In genomic region chr14:121166038-121166436, GRCm38 (mm10) we compare ENCODE assay signal across 27 mouse cellular contexts.
DNase-seq lines count a peak whose midpoint lies in the region; ATAC-seq lines count a peak whose summit lies in the region.
"Had no signal": no experiment of that assay in that cellular context is flagged by ENCODE, and none has a peak within 500 bp of the region (broad histone marks: within the 10 kb centered on the region; RNA-seq: fewer than 3 reads in every experiment).

No protein-coding gene starts in this region.

- no peak overlapping the region for H3K4me3 ChIP-seq in forebrain, embryonic 15.5 days
- no peak overlapping the region for H3K4me3 ChIP-seq in forebrain, embryonic 12.5 days (replicated peaks)
- no peak overlapping the region for H3K4me3 ChIP-seq in heart, embryonic 14.5 days (ENCODE audit: control insufficient read depth in 1 of 2, insufficient read depth in 1 of 2, low read depth in 1 of 2, low read length in 2 of 2)
- H3K4me3 ChIP-seq in hindbrain, embryonic 15.5 days = no peak overlapping the region
- no peak overlapping the region for H3K4me3 ChIP-seq in hindbrain, embryonic 11.5 days (ENCODE audit: low read depth, low read length)
- H3K4me3 ChIP-seq: erythroblast, embryonic 14.5 days; hindbrain, embryonic 12.5 days; kidney, embryonic 15.5 days; limb, embryonic 10.5 days; limb, embryonic 15.5 days; liver, embryonic 13.5 days had no signal

- DNase-seq in heart, postnatal 14 days = no peak
- no peak for DNase-seq in hindbrain, embryonic 11.5 days (ENCODE audit: low spot score)
- DNase-seq in urinary bladder, postnatal 14 days (ENCODE audit: low spot score) = peak; percentile 51
- no peak for DNase-seq in urinary bladder, postnatal 25 days (ENCODE audit: low spot score)
- DNase-seq: adrenal gland, adult 2 months; adrenal gland, postnatal 36 days; gastrocnemius, postnatal 10 days; kidney, adult 18-20 months; kidney, postnatal 25 days; liver, embryonic 13.5 days; lung, adult 18-20 months; lung, postnatal 14 days; midbrain, embryonic 14.5 days; retina, postnatal 1 day; right cerebral cortex, postnatal 14 days; thymus, postnatal 4 days had no signal

- peaks cover 22% of the 10 kb centered on the region for H3K4me1 ChIP-seq in forebrain, embryonic 15.5 days
- H3K4me1 ChIP-seq in forebrain, embryonic 12.5 days = peaks cover 7% of the 10 kb centered on the region
- peaks cover 5 to 30% of the 10 kb centered on the region in 2 experiments; a peak in 3 of 4 replicates for H3K4me1 ChIP-seq in heart, embryonic 14.5 days (ENCODE audit: control insufficient read depth in 2 of 2, insufficient read depth in 2 of 2, low read length in 2 of 2)
- peaks cover 15% of the 10 kb centered on the region; the same call in 1 of the 2 replicates for H3K4me1 ChIP-seq in hindbrain, embryonic 15.5 days (replicated peaks)
- no peaks in the 10 kb centered on the region for H3K4me1 ChIP-seq in hindbrain, embryonic 11.5 days (replicated peaks; ENCODE audit: control insufficient read depth, insufficient read depth, low read length)

- H3K27ac ChIP-seq in forebrain, embryonic 15.5 days (replicated peaks) = peak overlapping the region; percentile 20; the same call in 1 of the 2 replicates
- no peak overlapping the region for H3K27ac ChIP-seq in forebrain, embryonic 12.5 days
- H3K27ac ChIP-seq in heart, embryonic 14.5 days (replicated peaks in 1 of 2; ENCODE audit: control insufficient read depth in 1 of 2, insufficient read depth in 1 of 2, low read depth in 2 of 2, low read length in 2 of 2) = peak overlapping the region; percentile 25 to 34; a peak in 1 of 4 replicates
- peak overlapping the region; percentile 43; the same call in 1 of the 2 replicates for H3K27ac ChIP-seq in hindbrain, embryonic 15.5 days (replicated peaks)
- H3K27ac ChIP-seq in hindbrain, embryonic 11.5 days (ENCODE audit: low read depth, low read length) = no peak overlapping the region
- H3K27ac ChIP-seq: hindbrain, embryonic 12.5 days; kidney, embryonic 15.5 days; limb, embryonic 10.5 days; limb, embryonic 15.5 days; liver, embryonic 13.5 days had no signal

- intact Hi-C loops in heart, postnatal 14 days (cut with DNase I) = no loop called here

- no peaks in the 10 kb centered on the region for H3K9me3 ChIP-seq in forebrain, embryonic 15.5 days
- H3K9me3 ChIP-seq in forebrain, embryonic 12.5 days = no peaks in the 10 kb centered on the region
- H3K9me3 ChIP-seq in heart, embryonic 14.5 days (ENCODE audit: control insufficient read depth, low read length) = no peaks in the 10 kb centered on the region
- H3K9me3 ChIP-seq in hindbrain, embryonic 15.5 days = no peaks in the 10 kb centered on the region
- H3K9me3 ChIP-seq in hindbrain, embryonic 11.5 days (ENCODE audit: control insufficient read depth, low read length) = no peaks in the 10 kb centered on the region
- H3K9me3 ChIP-seq: hindbrain, embryonic 12.5 days; kidney, embryonic 15.5 days; limb, embryonic 10.5 days; limb, embryonic 15.5 days; liver, embryonic 13.5 days had no signal

- no peaks in the 10 kb centered on the region for H3K27me3 ChIP-seq in forebrain, embryonic 15.5 days
- no peaks in the 10 kb centered on the region for H3K27me3 ChIP-seq in forebrain, embryonic 12.5 days
- no peaks in the 10 kb centered on the region for H3K27me3 ChIP-seq in heart, embryonic 14.5 days (ENCODE audit: control insufficient read depth, insufficient read depth, low read length)
- no peaks in the 10 kb centered on the region for H3K27me3 ChIP-seq in hindbrain, embryonic 15.5 days
- no peaks in the 10 kb centered on the region for H3K27me3 ChIP-seq in hindbrain, embryonic 11.5 days (ENCODE audit: control insufficient read depth, insufficient read depth, low read length)
- H3K27me3 ChIP-seq: CH12.LX; hindbrain, embryonic 12.5 days; kidney, embryonic 15.5 days; limb, embryonic 15.5 days; liver, embryonic 13.5 days had no signal

- no peaks in the 10 kb centered on the region for H3K36me3 ChIP-seq in forebrain, embryonic 15.5 days
- H3K36me3 ChIP-seq in forebrain, embryonic 12.5 days (replicated peaks) = no peaks in the 10 kb centered on the region
- no peaks in the 10 kb centered on the region for H3K36me3 ChIP-seq in heart, embryonic 14.5 days (ENCODE audit: control insufficient read depth, insufficient read depth, low read length)
- H3K36me3 ChIP-seq in hindbrain, embryonic 15.5 days = no peaks in the 10 kb centered on the region
- no peaks in the 10 kb centered on the region for H3K36me3 ChIP-seq in hindbrain, embryonic 11.5 days (ENCODE audit: control insufficient read depth, insufficient read depth, low read length)
- H3K36me3 ChIP-seq: hindbrain, embryonic 12.5 days; limb, embryonic 15.5 days; liver, embryonic 13.5 days had no signal

- no peak overlapping the region for H3K9ac ChIP-seq in forebrain, embryonic 15.5 days (replicated peaks)
- H3K9ac ChIP-seq in forebrain, embryonic 12.5 days = no peak overlapping the region
- H3K9ac ChIP-seq in heart, embryonic 14.5 days (ENCODE audit: low read length) = no peak overlapping the region
- no peak overlapping the region for H3K9ac ChIP-seq in hindbrain, embryonic 15.5 days
- H3K9ac ChIP-seq in hindbrain, embryonic 11.5 days (ENCODE audit: low read depth, low read length) = no peak overlapping the region
- H3K9ac ChIP-seq: hindbrain, embryonic 12.5 days; kidney, embryonic 15.5 days; limb, embryonic 15.5 days; liver, embryonic 13.5 days had no signal

- no peak; the same call in 1 of the 2 replicates for ATAC-seq in forebrain, embryonic 15.5 days (replicated peaks)
- ATAC-seq in forebrain, embryonic 12.5 days (ENCODE audit: low FRiP score) = no peak
- no peak for ATAC-seq in heart, embryonic 14.5 days (ENCODE audit: insufficient number of reproducible peaks, insufficient read depth, low FRiP score, low read depth)
- ATAC-seq in hindbrain, embryonic 15.5 days (ENCODE audit: low FRiP score, low read depth) = 0 out of 2 replicates have a peak, but pooled peaks have one; percentile 6
- ATAC-seq in hindbrain, embryonic 11.5 days (ENCODE audit: low FRiP score) = no peak
- ATAC-seq: activated CD4-positive, CD25-positive, alpha-beta regulatory T cell, adult 4 months had no signal

- WGBS in forebrain, embryonic 15.5 days = 74% methylated on average over 7 of the region's 7 CpGs
- WGBS in forebrain, embryonic 12.5 days = 87% methylated on average over 7 of the region's 7 CpGs
- WGBS in heart, embryonic 14.5 days = 53% methylated on average over 7 of the region's 7 CpGs
- 82% methylated on average over 7 of the region's 7 CpGs for WGBS in hindbrain, embryonic 15.5 days
- 81% methylated on average over 6 of the region's 7 CpGs for WGBS in hindbrain, embryonic 11.5 days

- H3K4me2 ChIP-seq in forebrain, embryonic 15.5 days (replicated peaks) = no peak overlapping the region
- H3K4me2 ChIP-seq in forebrain, embryonic 12.5 days = no peak overlapping the region
- no peak overlapping the region for H3K4me2 ChIP-seq in heart, embryonic 14.5 days (ENCODE audit: low read length)
- H3K4me2 ChIP-seq in hindbrain, embryonic 15.5 days = no peak overlapping the region
- no peak overlapping the region for H3K4me2 ChIP-seq in hindbrain, embryonic 11.5 days (replicated peaks; ENCODE audit: low read depth, low read length)
- H3K4me2 ChIP-seq: hindbrain, embryonic 12.5 days; kidney, embryonic 15.5 days; limb, embryonic 15.5 days; liver, embryonic 13.5 days had no signal

Comparison
In these comparisons a context has a peak if more than half of its experiments do, and no peak if none do; other contexts are left out.
1. H3K27ac ChIP-seq: peak in forebrain, embryonic 15.5 days (single experiment), heart, embryonic 14.5 days (2 of 2) and hindbrain, embryonic 15.5 days (single experiment); none in forebrain, embryonic 12.5 days (single experiment) and hindbrain, embryonic 11.5 days (single experiment).